Mouse (Mus musculus) mouse embryonic stem cell (cell line): ENCODE results near the gene F2.
"Not testable (repeated sequence)": the region's sequence is repeated elsewhere in the genome, so short reads cannot be mapped to it uniquely, and the experiment has no call there.

Experiments
- in situ Hi-C, 2 experiments: fragments of 300-500 bp; cut with MboI; formaldehyde crosslinking; loops; 1 replicate in 1 of 2; 3 replicates in 1 of 2; pipeline ENCODE4 v1.14.3; 2019 to 2020; ENCODE audit warnings: low sequenced_read_pairs in 2 of 2, low pct_unique_long_range_greater_than_20kb in 1 of 2, mixed read lengths in 1 of 2; ENCODE audit not compliant: unreplicated experiment in 1 of 2

Gene F2

DNA sequence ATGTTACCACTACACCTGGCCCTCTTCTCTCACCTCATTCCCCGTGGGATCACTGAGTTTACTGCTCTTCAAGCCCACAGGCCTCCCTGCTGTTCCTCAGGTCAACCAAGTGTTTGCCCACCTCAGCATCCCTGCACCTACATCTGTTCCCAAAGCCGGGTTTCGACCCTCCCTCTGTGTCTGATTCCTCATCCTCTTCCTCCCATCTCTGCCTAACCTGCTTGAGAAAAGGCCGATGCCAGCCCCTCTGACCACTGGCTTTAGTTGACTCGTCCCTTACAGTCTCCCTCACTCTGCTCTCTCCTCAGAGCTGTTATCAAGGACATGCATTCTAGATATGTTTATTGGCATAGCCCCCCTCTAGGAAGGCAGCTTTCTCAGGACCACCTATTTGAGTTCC is 8.7 kb downstream of the F2 start:
- in situ Hi-C loops = loop anchor here in 1 of 2 experiments (25.0 kb wide), 1 partner anchor 340 kb away; no protein-coding TSS in a partner anchor

DNA sequence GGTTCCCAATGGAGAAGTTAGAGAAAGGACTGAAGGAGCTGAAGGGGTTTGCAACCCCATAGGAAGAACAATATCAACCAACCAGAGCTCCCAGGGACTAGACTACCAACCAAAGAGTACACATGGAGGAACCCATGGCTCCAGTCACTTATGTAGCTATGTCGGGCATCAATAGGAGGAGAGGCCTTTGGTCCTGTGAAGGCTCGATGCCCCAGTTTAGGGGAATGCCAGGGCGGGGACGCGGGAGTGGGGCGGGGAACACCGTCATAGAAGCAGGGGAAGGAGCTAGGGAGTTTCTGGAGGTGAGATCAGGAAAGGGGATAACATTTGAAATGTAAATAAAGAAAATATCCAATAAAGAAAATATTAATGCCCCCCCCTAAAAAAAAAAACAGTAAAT is 12.8 kb downstream of the F2 start:
- in situ Hi-C loops = not testable (repeated sequence)

DNA sequence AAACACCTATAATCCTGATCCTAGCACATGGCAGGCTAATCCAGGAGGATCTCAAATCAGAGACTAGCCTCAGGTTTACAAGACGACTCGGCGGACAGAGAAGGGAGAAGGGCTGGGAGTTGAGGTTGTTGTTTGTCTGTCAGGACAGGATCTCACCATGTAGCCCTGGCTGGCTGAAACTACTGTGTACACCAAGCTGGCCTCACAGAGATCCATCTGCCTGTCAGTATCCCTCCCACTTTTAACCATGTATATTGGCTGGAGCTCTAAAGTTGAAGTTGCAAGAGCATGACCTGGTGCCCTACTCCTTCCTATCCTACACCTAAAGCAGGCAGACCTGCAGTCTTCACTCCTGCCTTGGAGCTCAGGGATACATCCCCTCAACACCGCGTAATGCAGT is 13.9 kb downstream of the F2 start:
- in situ Hi-C loops = no loop called here

DNA sequence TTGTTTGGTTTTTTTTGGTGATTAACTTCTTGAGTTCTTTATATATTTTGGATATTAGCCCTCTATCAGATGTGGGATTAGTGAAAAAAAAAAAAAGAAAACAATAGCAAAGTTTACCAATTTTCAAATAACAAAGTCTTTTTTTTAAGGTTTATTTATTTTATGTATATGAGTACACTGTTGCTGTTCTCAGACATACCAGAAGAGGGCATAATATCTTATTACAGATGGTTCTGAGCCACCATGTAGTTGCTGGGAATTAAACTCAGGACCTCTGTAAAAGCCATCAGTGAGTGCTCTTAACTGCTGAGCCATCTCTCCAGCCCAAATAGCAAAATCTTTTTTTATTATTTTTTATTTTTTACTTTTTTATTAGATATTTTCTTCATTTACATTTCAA is 26.8 kb downstream of the F2 start:
- in situ Hi-C loops = not testable (repeated sequence)

DNA sequence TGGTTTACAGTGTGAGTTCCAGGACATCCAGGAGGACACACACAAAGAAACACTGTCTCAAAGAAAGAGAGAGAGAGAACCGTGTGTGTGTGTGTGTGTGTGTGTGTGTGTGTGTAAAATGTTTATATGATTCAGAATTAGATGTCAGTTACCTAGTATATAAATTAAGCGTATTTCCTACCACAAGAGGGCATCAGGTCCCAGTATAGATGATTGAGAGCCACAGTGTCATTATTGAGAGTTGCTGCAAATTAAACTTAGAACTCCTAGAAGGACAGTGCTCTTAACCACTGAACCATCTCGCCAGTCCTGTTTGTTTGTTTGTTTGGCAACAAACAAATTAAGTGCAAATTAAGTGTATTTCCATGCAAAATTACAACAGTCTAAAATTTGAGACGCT is 33.8 kb downstream of the F2 start:
- in situ Hi-C loops = no loop called here

DNA sequence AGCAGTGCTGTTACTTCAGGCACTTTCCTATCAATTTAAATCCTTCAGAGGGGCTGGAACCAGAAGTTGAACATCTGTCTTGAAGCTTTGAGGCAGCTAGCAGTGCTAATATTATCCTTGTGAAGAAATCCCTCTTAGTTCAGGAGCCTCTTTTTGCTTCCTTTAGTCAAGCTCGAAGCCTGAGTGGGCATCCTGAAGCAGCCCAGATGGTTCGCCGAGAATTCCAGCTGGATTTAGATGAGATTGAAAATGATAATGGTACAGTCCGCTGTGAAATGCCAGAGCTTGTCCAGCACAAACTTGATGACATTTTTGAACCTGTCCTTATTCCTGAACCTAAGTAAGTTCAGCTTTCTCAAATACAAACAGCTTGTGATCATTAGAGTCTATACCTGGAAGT is 35.7 kb downstream of the F2 start:
- in situ Hi-C loops = no loop called here

DNA sequence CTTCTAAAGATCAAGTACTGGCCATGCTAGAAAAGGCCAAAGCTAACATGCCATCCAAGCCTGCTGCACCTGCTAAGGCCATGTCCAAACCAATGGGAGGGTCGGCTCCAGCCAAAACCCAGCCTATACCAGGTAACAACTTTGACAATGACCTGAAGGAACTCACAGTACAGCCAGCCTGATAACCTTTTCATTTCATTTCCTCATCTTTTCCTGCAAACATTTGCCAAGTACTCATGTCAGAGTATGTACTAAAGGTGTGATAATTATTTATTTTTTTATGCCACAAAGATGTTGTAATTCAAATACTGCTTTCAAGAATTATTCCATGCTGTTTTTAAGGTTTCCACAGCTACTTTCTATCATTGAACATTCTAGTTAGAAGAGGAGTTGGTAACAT is 50.0 kb downstream of the F2 start:
- in situ Hi-C loops = loop anchor here (25.0 kb wide), 1 partner anchor 874 kb away; no protein-coding TSS in a partner anchor

DNA sequence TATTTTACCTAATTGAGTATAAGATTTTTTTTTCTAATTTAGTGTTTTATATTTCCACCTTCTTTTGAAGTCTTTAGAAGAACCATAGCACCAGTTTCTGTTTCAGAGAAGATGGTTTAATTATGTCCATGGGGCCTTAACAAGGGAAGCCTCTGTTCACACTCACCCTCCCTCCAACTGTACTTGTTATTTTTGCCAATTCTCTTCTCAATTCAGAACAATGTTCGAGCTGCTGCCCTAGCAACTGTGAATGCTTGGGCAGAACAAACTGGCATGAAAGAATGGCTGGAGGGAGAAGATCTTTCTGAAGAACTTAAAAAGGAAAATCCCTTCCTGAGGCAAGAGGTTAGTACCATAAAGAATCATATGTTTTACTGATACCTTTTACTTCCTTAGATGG is 55.3 kb downstream of the F2 start:
- in situ Hi-C loops = loop anchor here (25.0 kb wide), 1 partner anchor 869 kb away; no protein-coding TSS in a partner anchor
